Mouse (Mus musculus) kidney, embryonic 14.5 days (tissue): ENCODE data around the gene Dapk2. TPM values are rescaled to one million over a fixed set of nuclear protein-coding genes. Genes with fewer than 3 reads are reported as not detected.
A peak's percentile ranks its signal among the peaks of the same experiment; 100 is the strongest.

Experiments used
- ATAC-seq: fragments of 200-750 bp; cut with Nextera tagmentation; 2 replicates; pipeline ENCODE4 v1.8.0; 2017; ENCODE audit warnings: moderate number of reproducible peaks, mild to moderate bottlenecking, moderate TSS enrichment, moderate library complexity; ENCODE audit not compliant: low FRiP score, low TSS enrichment
- H3K27ac ChIP-seq: fragments of 300-500 bp; sonication (generic); 2 replicates; pipeline ENCODE4 v1.5.1; 2014; ENCODE audit warnings: low read depth, mild to moderate bottlenecking, low read length, moderate library complexity, mixed read lengths
- H3K27me3 ChIP-seq: fragments of 300-500 bp; sonication (generic); 2 replicates; pipeline ENCODE4 v1.6.1; 2014; ENCODE audit warnings: mild to moderate bottlenecking, low read length; ENCODE audit not compliant: control insufficient read depth, insufficient read depth
- H3K36me3 ChIP-seq: fragments of 300-500 bp; sonication (generic); 2 replicates; pipeline ENCODE4 v1.6.1; 2014; ENCODE audit warnings: low read length, mixed read lengths; ENCODE audit not compliant: control insufficient read depth, insufficient read depth
- H3K4me1 ChIP-seq: fragments of 300-500 bp; sonication (generic); 2 replicates; pipeline ENCODE4 v1.6.1; 2014; ENCODE audit warnings: low read length, mixed read lengths; ENCODE audit not compliant: control insufficient read depth, insufficient read depth
- H3K4me2 ChIP-seq: fragments of 300-500 bp; sonication (generic); replicated peaks from 2 replicates; pipeline ENCODE4 v1.6.1; 2014; ENCODE audit warnings: low read depth, mild to moderate bottlenecking, low read length
- H3K4me3 ChIP-seq: fragments of 300-500 bp; sonication (generic); 2 replicates; pipeline ENCODE4 v1.5.1; 2014; ENCODE audit warnings: mild to moderate bottlenecking, low read length
- H3K9ac ChIP-seq: fragments of 300-500 bp; sonication (generic); 2 replicates; pipeline ENCODE4 v1.6.1; 2014; ENCODE audit warnings: low read depth, mild to moderate bottlenecking, low read length, moderate library complexity
- H3K9me3 ChIP-seq: fragments of 300-500 bp; sonication (generic); 2 replicates; pipeline ENCODE4 v1.6.1; 2016; ENCODE audit warnings: low read length; ENCODE audit not compliant: control insufficient read depth
- WGBS: fragments of 180-500 bp; shearing (Covaris S2); extraction: QIAGEN DNeasy Blood & Tissue Kit; methylation state at CpG from one replicate; pipeline ENCODE4 v1.1.7; 2014; 5-methylcytosine and 5-hydroxymethylcytosine counted together
- polyA plus RNA-seq: library from polyadenylated mRNA; unstranded; fragments of >200 nt; fragmentation: Nextera tagmentation; extraction: Ambion mirVana; gene quantifications from 2 replicates; pipeline ENCODE4 v1.2.1, GENCODE M21; 2014

The Dapk2 gene
- polyA plus RNA-seq, 1 experiment from 2014 or later = 4.2 TPM

DNA sequence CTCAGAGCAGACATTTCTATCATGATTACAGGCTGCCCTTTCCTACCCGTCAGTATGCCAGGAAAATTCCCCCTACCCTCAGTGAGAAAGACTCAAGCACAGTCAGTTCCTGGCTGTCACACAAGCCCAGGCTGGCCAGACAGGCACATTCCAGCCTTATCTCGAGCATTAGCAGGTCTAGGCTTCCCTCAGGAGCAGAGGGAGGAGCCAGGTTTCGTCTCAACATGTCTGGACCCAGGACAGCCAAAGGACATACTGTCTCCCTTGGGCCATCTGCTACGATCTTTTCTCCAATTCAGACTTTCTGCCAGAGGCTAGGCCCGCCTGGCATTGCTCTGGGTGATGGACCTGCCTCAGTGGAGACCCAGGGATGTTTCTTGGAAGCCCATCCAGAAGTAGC, 48.8 kb downstream of the Dapk2 start:
- Histone ChIP-seq H3K27ac (no peak overlapping the region), H3K9ac (no peak overlapping the region), H3K4me3 (no peak overlapping the region), H3K9me3 (no peaks in the 10 kb centered on the region), H3K4me1 (no peaks in the 10 kb centered on the region), H3K4me2 (no peak overlapping the region), H3K36me3 (no peaks in the 10 kb centered on the region), H3K27me3 (no peaks in the 10 kb centered on the region)
- WGBS = 69% methylated on average over 5 of the region's 5 CpGs
- no peak for ATAC-seq

- no peak overlapping the region for H3K4me2 ChIP-seq
- no peak overlapping the region for H3K4me3 ChIP-seq
- 49% methylated on average over 4 of the region's 4 CpGs for WGBS
- H3K9ac ChIP-seq = no peak overlapping the region
- 0 out of 2 replicates have a peak, but pooled peaks cover 7% of the 10 kb centered on the region for H3K4me1 ChIP-seq
- no peaks in the 10 kb centered on the region for H3K9me3 ChIP-seq
- ATAC-seq = no peak
- H3K27me3 ChIP-seq = no peaks in the 10 kb centered on the region
- H3K27ac ChIP-seq = no peak overlapping the region
- H3K36me3 ChIP-seq = no peaks in the 10 kb centered on the region
Measured at GRCm38 (mm10) chr9:66211420-66211819, 53.4 kb downstream of the Dapk2 start.

GRCm38 (mm10) chr9:66212088-66212487, 54.1 kb downstream of the Dapk2 start:
- H3K4me3 ChIP-seq = no peak overlapping the region
- 0 out of 2 replicates have a peak, but pooled peaks cover 7% of the 10 kb centered on the region for H3K4me1 ChIP-seq
- H3K9me3 ChIP-seq = no peaks in the 10 kb centered on the region
- no peaks in the 10 kb centered on the region for H3K27me3 ChIP-seq
- no peak for ATAC-seq
- no peak overlapping the region for H3K27ac ChIP-seq
- 88% methylated on average over 2 of the region's 2 CpGs for WGBS
- H3K4me2 ChIP-seq = no peak overlapping the region
- H3K9ac ChIP-seq = no peak overlapping the region
- no peaks in the 10 kb centered on the region for H3K36me3 ChIP-seq

GRCm38 (mm10) chr9:66212802-66213201, 54.8 kb downstream of the Dapk2 start:
- Histone ChIP-seq H3K9me3 (no peaks in the 10 kb centered on the region), H3K4me2 (no peak overlapping the region), H3K4me1 (0 out of 2 replicates have a peak, but pooled peaks cover 7% of the 10 kb centered on the region), H3K9ac (no peak overlapping the region), H3K4me3 (no peak overlapping the region), H3K36me3 (no peaks in the 10 kb centered on the region), H3K27me3 (no peaks in the 10 kb centered on the region), H3K27ac (peak overlapping the region; percentile 37; the same call in 1 of the 2 replicates)
- no peak for ATAC-seq
- WGBS = 73% methylated on average over 5 of the region's 5 CpGs

DNA sequence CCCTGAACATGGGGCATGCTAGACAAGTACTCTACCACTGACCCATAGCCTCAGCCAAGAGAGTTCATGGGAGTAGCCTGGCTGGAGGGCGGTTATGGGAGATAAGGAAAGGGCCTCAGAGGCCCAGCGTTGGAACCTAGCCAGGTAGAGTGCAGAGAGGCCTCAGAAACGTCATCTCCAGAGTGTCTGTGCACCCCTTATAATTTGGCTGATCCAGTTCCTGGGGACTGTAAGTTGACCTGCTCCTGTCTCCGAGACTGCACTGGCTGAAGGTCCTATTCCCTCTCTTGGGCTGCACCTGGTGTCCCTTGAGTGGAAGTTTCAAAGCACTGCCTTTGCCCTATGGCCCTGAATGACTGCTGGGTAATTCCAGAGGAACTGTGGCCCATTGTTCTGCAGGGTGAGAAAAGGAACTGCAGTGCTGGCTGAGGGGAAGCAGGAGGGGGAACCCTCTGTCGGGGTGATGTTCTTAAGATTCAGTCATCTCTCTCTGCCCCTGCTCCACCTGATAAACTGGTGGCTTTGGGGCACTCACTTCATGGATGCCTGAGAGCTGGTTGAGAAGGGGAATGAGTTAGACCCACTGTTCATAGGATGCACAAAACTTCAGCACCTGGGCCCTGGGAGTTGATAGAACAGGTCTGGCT, 55.5 kb downstream of the Dapk2 start:
- WGBS = 25% methylated on average over 5 of the region's 5 CpGs
- Histone ChIP-seq H3K4me3 (no peak overlapping the region), H3K27me3 (no peaks in the 10 kb centered on the region), H3K9me3 (no peaks in the 10 kb centered on the region), H3K4me2 (no peak overlapping the region), H3K9ac (no peak overlapping the region), H3K36me3 (no peaks in the 10 kb centered on the region), H3K4me1 (0 out of 2 replicates have a peak, but pooled peaks cover 7% of the 10 kb centered on the region), H3K27ac (peak overlapping the region; percentile 37; the same call in 1 of the 2 replicates)
- ATAC-seq = 0 out of 2 replicates have a peak, but pooled peaks have one; percentile 43

DNA sequence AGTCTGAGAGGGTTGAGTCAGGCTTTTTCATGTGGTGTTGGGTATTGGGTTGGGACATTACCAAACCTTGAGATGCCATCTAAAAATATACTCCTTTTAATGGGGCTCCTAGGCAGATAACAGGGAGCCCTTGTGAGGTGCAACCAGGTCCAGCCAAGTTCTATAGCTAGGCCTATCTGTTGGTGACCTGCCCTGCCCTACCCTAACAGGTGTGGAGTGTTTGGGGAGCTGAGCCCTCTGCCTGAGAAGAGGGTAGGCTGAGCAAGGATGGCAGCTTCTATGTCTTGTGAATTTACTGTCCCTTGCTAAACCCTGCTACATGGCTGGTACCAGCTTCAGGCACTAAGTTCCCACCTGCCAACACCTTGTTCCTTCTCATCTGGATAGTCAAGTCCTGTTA, 57.5 kb downstream of the Dapk2 start:
- H3K4me1 ChIP-seq = 0 out of 2 replicates have a peak, but pooled peaks cover 7% of the 10 kb centered on the region

GRCm38 (mm10) chr9:66217970-66218369, 59.9 kb downstream of the Dapk2 start:
- H3K36me3 ChIP-seq = no peaks in the 10 kb centered on the region
- ATAC-seq = no peak
- H3K4me2 ChIP-seq = no peak overlapping the region
- H3K4me3 ChIP-seq = no peak overlapping the region
- no peak overlapping the region for H3K9ac ChIP-seq
- WGBS = 63% methylated on average over 4 of the region's 4 CpGs
- H3K9me3 ChIP-seq = no peaks in the 10 kb centered on the region
- 0 out of 2 replicates have a peak, but pooled peaks cover 7% of the 10 kb centered on the region for H3K4me1 ChIP-seq
- no peak overlapping the region for H3K27ac ChIP-seq
- no peaks in the 10 kb centered on the region for H3K27me3 ChIP-seq

More for the DNA sequence above, 57.5 kb downstream of the Dapk2 start:
- Histone ChIP-seq H3K9ac (no peak overlapping the region), H3K4me2 (no peak overlapping the region), H3K9me3 (no peaks in the 10 kb centered on the region), H3K4me3 (no peak overlapping the region), H3K27ac (no peak overlapping the region), H3K27me3 (no peaks in the 10 kb centered on the region), H3K36me3 (no peaks in the 10 kb centered on the region)
- ATAC-seq = no peak

DNA sequence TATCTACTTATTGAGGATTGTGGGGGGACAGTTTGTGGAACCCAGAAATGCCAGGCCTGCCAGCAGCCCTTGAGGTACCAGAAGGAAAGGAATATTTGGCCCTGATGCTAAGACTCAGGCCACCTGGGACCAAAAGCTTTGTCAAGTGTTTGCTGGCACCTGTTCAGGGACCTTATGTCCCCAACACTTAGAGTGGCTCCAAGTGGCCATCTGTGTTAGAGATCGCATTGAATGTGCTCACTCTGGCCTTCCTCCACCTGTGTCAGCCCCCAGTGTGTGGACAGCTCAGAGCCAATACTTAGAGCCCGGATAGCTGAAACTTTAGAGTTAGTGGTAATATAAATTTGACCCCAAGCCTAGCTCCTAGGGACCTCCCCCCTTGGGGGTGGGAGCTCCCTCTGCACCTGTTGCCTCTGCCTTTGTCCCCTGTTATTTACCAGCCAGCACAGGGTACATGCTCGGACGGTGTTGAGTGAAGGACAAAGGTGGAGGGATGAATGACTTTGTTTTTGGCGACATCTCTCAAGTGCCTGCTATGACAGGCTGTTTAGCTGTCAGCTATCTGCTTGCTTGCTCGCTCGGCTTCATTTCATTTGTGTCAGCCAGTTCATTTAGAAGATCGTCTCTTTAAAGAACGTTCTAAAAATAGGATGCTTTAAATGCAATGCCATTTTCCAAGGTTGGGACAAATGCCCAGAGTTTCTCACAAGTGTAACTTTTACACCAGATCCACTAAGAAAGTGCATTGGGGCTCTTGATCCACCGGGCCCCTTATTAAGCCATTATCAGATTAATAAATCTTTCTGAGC, 61.1 kb downstream of the Dapk2 start:
- Histone ChIP-seq H3K27ac (no peak overlapping the region), H3K4me2 (no peak overlapping the region), H3K9ac (no peak overlapping the region), H3K4me1 (no peaks in the 10 kb centered on the region), H3K36me3 (no peaks in the 10 kb centered on the region), H3K27me3 (no peaks in the 10 kb centered on the region), H3K4me3 (no peak overlapping the region), H3K9me3 (no peaks in the 10 kb centered on the region)
- 64% methylated on average over 10 of the region's 10 CpGs for WGBS
- ATAC-seq = no peak

DNA sequence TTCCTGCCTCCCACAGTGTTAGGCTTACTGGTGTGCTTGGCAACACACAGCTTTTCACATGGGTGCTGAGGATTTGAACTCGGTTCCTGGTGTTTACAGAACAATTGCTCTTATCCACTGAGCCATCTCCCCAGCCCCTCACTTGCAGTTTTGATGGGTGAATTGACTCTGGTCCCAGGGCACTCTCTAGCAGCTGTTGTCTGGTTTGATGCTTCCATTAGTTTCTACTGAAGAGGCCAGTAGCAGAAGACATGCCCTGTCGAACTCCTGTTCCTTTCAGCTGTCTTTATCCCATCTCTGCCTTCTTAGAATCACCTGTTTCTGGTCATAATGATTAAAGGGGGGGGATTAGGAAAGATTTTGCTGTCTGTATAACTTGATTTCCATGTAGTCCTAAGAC, 65.8 kb downstream of the Dapk2 start:
- 77% methylated on average over 2 of the region's 2 CpGs for WGBS
- no peak overlapping the region for H3K27ac ChIP-seq
- no peak for ATAC-seq
- H3K4me2 ChIP-seq = no peak overlapping the region
- no peak overlapping the region for H3K4me3 ChIP-seq
- H3K4me1 ChIP-seq = no peaks in the 10 kb centered on the region
- H3K36me3 ChIP-seq = no peaks in the 10 kb centered on the region
- H3K9ac ChIP-seq = no peak overlapping the region
- no peaks in the 10 kb centered on the region for H3K27me3 ChIP-seq
- H3K9me3 ChIP-seq = no peaks in the 10 kb centered on the region
